Mouse (Mus musculus) thymus, postnatal 0 days (tissue): ENCODE data around the gene Hspbap1. TPM values are rescaled to one million over a fixed set of nuclear protein-coding genes. Genes with fewer than 3 reads are reported as not detected.

Experiments used
- DNase-seq: peaks from one replicate; pipeline ENCODE4 v3.0.0-alpha.2; 2015; ENCODE audit warnings: low spot score
- polyA plus RNA-seq: library from polyadenylated mRNA; unstranded; fragments of >200 nt; fragmentation: Nextera tagmentation; extraction: Ambion mirVana; gene quantifications from 2 replicates; pipeline ENCODE4 v1.2.1, GENCODE M21; 2015

Gene Hspbap1
- polyA plus RNA-seq, 1 experiment from 2014 or later, result 17.1 TPM

GRCm38 (mm10) chr16:35871048-35871851 is 101.1 kb downstream of the Hspbap1 start, which contains the start of gene Parp14:
TSS of gene Parp14 (minus strand) at chr16:35871544.
- DNase-seq, result peak; percentile 61

- no peak for DNase-seq
Measured at GRCm38 (mm10) chr16:35871898-35872297, 101.7 kb downstream of the Hspbap1 start.

GRCm38 (mm10) chr16:35872410-35873006 is 102.3 kb downstream of the Hspbap1 start:
- DNase-seq, result no peak

- peak; percentile 60 for DNase-seq
Measured at GRCm38 (mm10) chr16:35874416-35874815, 104.2 kb downstream of the Hspbap1 start.

Other genes starting within 250 kb of the Hspbap1 start
- gene Sema5b, start 229.2 kb upstream of the Hspbap1 start, polyA plus RNA-seq, result 0.27 and 0.36 TPM in 2 replicates
- gene Dirc2, start 1.0 kb upstream of the Hspbap1 start, polyA plus RNA-seq, result 10.6 and 11.4 TPM in 2 replicates
- gene Parp14, start 101.2 kb downstream of the Hspbap1 start, polyA plus RNA-seq, result 5.3 and 5.5 TPM in 2 replicates
- gene Parp9, start 168.1 kb downstream of the Hspbap1 start, polyA plus RNA-seq, result 39.6 and 44.4 TPM in 2 replicates
- gene Dtx3l, start 168.8 kb downstream of the Hspbap1 start, polyA plus RNA-seq, result 24.9 and 26.4 TPM in 2 replicates
- gene Kpna1, start 208.4 kb downstream of the Hspbap1 start, polyA plus RNA-seq, result 34.2 and 35.9 TPM in 2 replicates